Mouse (Mus musculus) cortical plate, adult 2 months (tissue): Measurements from ENCODE around the gene Zfand3.

Source experiments
- CTCF ChIP-seq: fragments of 200-500 bp; IDR thresholded peaks from 2 replicates; pipeline ENCODE4 v1.5.1; 2011; ENCODE audit warnings: mild to moderate bottlenecking, control low read depth, low read length; ENCODE audit not compliant: insufficient read depth; ENCODE audit errors: extremely low read depth
- POLR2A ChIP-seq: fragments of 200-500 bp; IDR thresholded peaks from 2 replicates; pipeline ENCODE4 v1.6.1; 2011; ENCODE audit warnings: mild to moderate bottlenecking, low read length, control low read depth; ENCODE audit not compliant: insufficient read depth; ENCODE audit errors: extremely low read depth

GRCm38 (mm10) chr17:30018927-30019610 is 14.5 kb downstream of the Zfand3 start:
- TF ChIP-seq POLR2A (no peak), CTCF (no peak)
